Mouse (Mus musculus): ENCODE results near the gene Gm21983. TPM values are rescaled to one million over a fixed set of nuclear protein-coding genes. Genes with fewer than 3 reads are reported as not detected.

The Gm21983 gene
- polyA plus RNA-seq, 1 experiment from 2014 or later: 0.59 TPM

- H3K4me2 ChIP-seq (replicated peaks): no peak within 1 kb of the TSS
- no peak for ATAC-seq (ENCODE audit: low FRiP score, low read depth)
- H3K27ac ChIP-seq (replicated peaks): no peak within 1 kb of the TSS
- H3K36me3 ChIP-seq: no peaks in the 10 kb centered on the region
- H3K9me3 ChIP-seq: no peaks in the 10 kb centered on the region
- H3K9ac ChIP-seq (replicated peaks): no peak within 1 kb of the TSS
- no peaks in the 10 kb centered on the region for H3K27me3 ChIP-seq
- H3K4me1 ChIP-seq: no peaks in the 10 kb centered on the region
- no peak within 1 kb of the TSS for H3K4me3 ChIP-seq
Measured at GRCm38 (mm10) chr7:27119676-27120075, 61.2 kb downstream of the Gm21983 start, which contains the start of gene Cyp2f2. Cyp2f2 (plus strand) TSS chr7:27119909.

MicroRNA genes within 50 kb of the gene (microRNA counts, 519-probe panel; counts per million panel counts)
- not detected for microRNA mmu-miR-1191

Small RNA genes lying within 50 kb of the gene (microRNA-seq; reads per million reads assigned to microRNA genes)
- gene Mir1191: 11.4 reads per million, percentile 28 among the genes with 10 or more reads in this experiment
- 0.93 reads per million for gene Mir3101

Other genes with a start within 250 kb of the Gm21983 start
- gene Cyp2a22, start 241.7 kb downstream of the Gm21983 start, polyA plus RNA-seq (2016; fragmentation: Nextera tagmentation; extraction: Ambion mirVana): not detected in 2 replicates
- gene Cyp2a12, start 152.0 kb downstream of the Gm21983 start, polyA plus RNA-seq (2016; fragmentation: Nextera tagmentation; extraction: Ambion mirVana): not detected in 2 replicates
- not detected in 2 replicates for gene Cyp2f2, start 61.2 kb downstream of the Gm21983 start, polyA plus RNA-seq (2016; fragmentation: Nextera tagmentation; extraction: Ambion mirVana)
- 0.18 and 0.27 TPM in 2 replicates for gene Cyp2t4, start 27.4 kb downstream of the Gm21983 start, polyA plus RNA-seq (2016; fragmentation: Nextera tagmentation; extraction: Ambion mirVana)
- 94.2 and 100 TPM in 2 replicates for gene Egln2, start 14.3 kb downstream of the Gm21983 start, polyA plus RNA-seq (2016; fragmentation: Nextera tagmentation; extraction: Ambion mirVana)
- gene Rab4b, start 2.2 kb downstream of the Gm21983 start, polyA plus RNA-seq (2016; fragmentation: Nextera tagmentation; extraction: Ambion mirVana): 82.9 and 83.0 TPM in 2 replicates
- gene Mia, start 71 bp upstream of the Gm21983 start, polyA plus RNA-seq (2016; fragmentation: Nextera tagmentation; extraction: Ambion mirVana): 5.1 and 11.1 TPM in 2 replicates
- 3.9 and 4.5 TPM in 2 replicates for gene BC024978, start 14.7 kb upstream of the Gm21983 start, polyA plus RNA-seq (2016; fragmentation: Nextera tagmentation; extraction: Ambion mirVana)
- gene Snrpa, start 15.2 kb upstream of the Gm21983 start, polyA plus RNA-seq (2016; fragmentation: Nextera tagmentation; extraction: Ambion mirVana): 277 and 286 TPM in 2 replicates
- 8.7 and 10.2 TPM in 2 replicates for gene Itpkc, start 47.6 kb upstream of the Gm21983 start, polyA plus RNA-seq (2016; fragmentation: Nextera tagmentation; extraction: Ambion mirVana)
- gene Coq8b, start 51.9 kb upstream of the Gm21983 start, polyA plus RNA-seq (2016; fragmentation: Nextera tagmentation; extraction: Ambion mirVana): 22.1 and 22.9 TPM in 2 replicates
- 59.8 and 61.2 TPM in 2 replicates for gene Numbl, start 77.3 kb upstream of the Gm21983 start, polyA plus RNA-seq (2016; fragmentation: Nextera tagmentation; extraction: Ambion mirVana)
- 10.1 and 10.2 TPM in 2 replicates for gene Ltbp4, start 156.6 kb upstream of the Gm21983 start, polyA plus RNA-seq (2016; fragmentation: Nextera tagmentation; extraction: Ambion mirVana)
- 77.3 and 78.1 TPM in 2 replicates for gene Shkbp1, start 174.9 kb upstream of the Gm21983 start, polyA plus RNA-seq (2016; fragmentation: Nextera tagmentation; extraction: Ambion mirVana)
- 0.87 TPM in 1 of 2 replicates, not detected in the other for gene Gm20479, start 176.3 kb upstream of the Gm21983 start, polyA plus RNA-seq (2016; fragmentation: Nextera tagmentation; extraction: Ambion mirVana)